Mouse (Mus musculus) liver, embryonic 16.5 days (tissue): ENCODE data around the gene Nodal. TPM values are rescaled to one million over a fixed set of nuclear protein-coding genes. Genes with fewer than 3 reads are reported as not detected.

Experiments
- ATAC-seq: fragments of 200-750 bp; cut with Nextera tagmentation; 2 replicates; pipeline ENCODE4 v1.8.0; 2017; ENCODE audit warnings: low read depth, mild to moderate bottlenecking, moderate number of reproducible peaks, moderate library complexity
- H3K27ac ChIP-seq: fragments of 300-500 bp; sonication (generic); 2 replicates; pipeline ENCODE4 v1.5.1; 2014; ENCODE audit warnings: mild to moderate bottlenecking, low read length
- H3K27me3 ChIP-seq: fragments of 300-500 bp; sonication (generic); 2 replicates; pipeline ENCODE4 v1.6.1; 2014; ENCODE audit warnings: low read depth, low read length, mixed read lengths; ENCODE audit not compliant: control insufficient read depth, insufficient read depth
- H3K36me3 ChIP-seq: fragments of 300-500 bp; sonication (generic); 2 replicates; pipeline ENCODE4 v1.6.1; 2014; ENCODE audit warnings: mild to moderate bottlenecking; ENCODE audit not compliant: control insufficient read depth, insufficient read depth
- H3K4me1 ChIP-seq: fragments of 300-500 bp; sonication (generic); 2 replicates; pipeline ENCODE4 v1.6.1; 2014; ENCODE audit warnings: low read depth, low read length, mixed read lengths; ENCODE audit not compliant: control insufficient read depth
- H3K4me2 ChIP-seq: fragments of 300-500 bp; sonication (generic); 2 replicates; pipeline ENCODE4 v1.6.1; 2014; ENCODE audit warnings: low read depth, low read length, mixed read lengths
- H3K4me3 ChIP-seq: fragments of 300-500 bp; sonication (generic); 2 replicates; pipeline ENCODE4 v1.5.1; 2014; ENCODE audit warnings: low read depth, mild to moderate bottlenecking, low read length
- H3K9ac ChIP-seq: fragments of 300-500 bp; sonication (generic); 2 replicates; pipeline ENCODE4 v1.6.1; 2014; ENCODE audit warnings: low read depth, low read length
- H3K9me3 ChIP-seq: fragments of 300-500 bp; sonication (generic); replicated peaks from 2 replicates; pipeline ENCODE4 v1.6.1; 2016; ENCODE audit warnings: low read length; ENCODE audit not compliant: control insufficient read depth
- WGBS: fragments of 180-500 bp; shearing (Covaris S2); extraction: QIAGEN DNeasy Blood & Tissue Kit; methylation state at CpG from one replicate; pipeline ENCODE4 v1.1.7; 2014; ENCODE audit not compliant: insufficient replicate concordance; 5-methylcytosine and 5-hydroxymethylcytosine counted together
- polyA plus RNA-seq: library from polyadenylated mRNA; unstranded; fragments of >200 nt; fragmentation: Nextera tagmentation; extraction: Ambion mirVana; gene quantifications from 2 replicates; pipeline ENCODE4 v1.2.1, GENCODE M21; 2015

Nodal gene
- polyA plus RNA-seq, 1 experiment from 2014 or later, result 0.46 TPM

DNA sequence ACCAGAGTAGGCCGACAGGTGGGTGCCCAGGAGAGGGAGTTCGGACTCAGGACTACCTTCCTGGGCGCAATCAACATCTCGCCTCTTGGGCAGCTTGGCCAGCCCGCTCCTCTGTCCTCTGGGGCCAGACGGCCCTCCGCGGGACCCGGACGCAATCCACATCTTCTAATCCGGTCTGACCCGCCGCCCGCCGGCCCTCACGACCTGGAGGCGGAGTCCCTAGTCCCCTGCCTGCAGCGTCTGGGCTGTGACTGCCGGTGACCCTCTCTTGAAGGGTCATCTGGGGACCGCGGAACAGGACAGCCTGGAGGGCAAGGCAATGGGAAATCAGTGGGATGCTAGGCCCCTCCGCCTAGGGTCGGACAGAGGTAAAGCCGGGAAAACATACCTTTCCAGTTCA, 1.4 kb downstream of the Nodal start:
- Histone ChIP-seq H3K4me3 (no peak overlapping the region), H3K9ac (no peak overlapping the region), H3K4me2 (peak overlapping the region; percentile 60; the same call in 1 of the 2 replicates), H3K9me3 (no peaks in the 10 kb centered on the region), H3K36me3 (no peaks in the 10 kb centered on the region), H3K4me1 (peaks cover 8% of the 10 kb centered on the region), H3K27me3 (peaks cover 42% of the 10 kb centered on the region), H3K27ac (no peak overlapping the region)
- WGBS, result 9% methylated on average over 20 of the region's 24 CpGs
- ATAC-seq, result no peak

DNA sequence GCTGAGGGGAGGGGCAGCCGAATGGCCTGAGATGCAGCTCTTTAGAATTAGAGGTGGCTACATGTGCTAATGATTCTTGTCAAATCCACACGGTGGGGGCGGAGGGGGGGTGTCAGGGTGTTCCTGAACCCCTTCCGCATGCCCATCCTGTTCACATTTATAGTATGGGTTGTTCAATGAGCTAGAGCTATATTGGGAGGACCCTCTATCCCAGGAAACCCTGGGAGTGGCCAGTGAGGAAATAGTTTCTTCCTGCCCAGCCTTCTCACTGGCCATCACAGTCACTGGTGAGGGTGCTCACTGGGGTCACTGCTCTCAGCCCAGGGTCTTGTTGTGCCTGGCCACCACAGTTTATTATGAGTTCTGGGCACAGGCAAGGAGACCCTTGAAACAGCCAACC, 2.2 kb downstream of the Nodal start:
- H3K4me3 ChIP-seq, result no peak overlapping the region
- no peak overlapping the region for H3K27ac ChIP-seq
- peaks cover 42% of the 10 kb centered on the region for H3K27me3 ChIP-seq
- no peak overlapping the region for H3K9ac ChIP-seq
- H3K4me1 ChIP-seq, result peaks cover 11% of the 10 kb centered on the region
- ATAC-seq, result no peak
- no peak overlapping the region for H3K4me2 ChIP-seq
- H3K36me3 ChIP-seq, result no peaks in the 10 kb centered on the region
- WGBS, result 43% methylated on average over 4 of the region's 4 CpGs
- H3K9me3 ChIP-seq, result no peaks in the 10 kb centered on the region

DNA sequence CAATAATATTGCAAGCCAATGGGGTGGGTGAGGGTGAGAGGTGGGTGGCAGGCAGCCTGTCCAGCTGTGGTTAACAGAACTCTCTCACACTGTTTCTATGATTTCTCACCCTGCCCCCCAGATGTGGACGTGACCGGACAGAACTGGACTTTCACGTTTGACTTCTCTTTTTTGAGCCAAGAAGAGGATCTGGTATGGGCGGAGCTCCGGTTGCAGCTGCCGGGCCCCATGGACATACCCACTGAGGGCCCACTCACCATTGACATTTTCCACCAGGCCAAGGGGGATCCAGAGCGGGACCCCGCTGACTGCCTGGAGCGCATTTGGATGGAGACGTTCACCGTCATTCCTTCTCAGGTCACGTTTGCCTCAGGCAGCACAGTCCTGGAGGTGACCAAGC, 5.1 kb downstream of the Nodal start:
- peaks cover 9% of the 10 kb centered on the region for H3K4me1 ChIP-seq
- no peak overlapping the region for H3K4me3 ChIP-seq
- no peak overlapping the region for H3K27ac ChIP-seq
- H3K9me3 ChIP-seq, result no peaks in the 10 kb centered on the region
- ATAC-seq, result no peak
- no peak overlapping the region for H3K4me2 ChIP-seq
- 52% methylated on average over 12 of the region's 12 CpGs for WGBS
- H3K9ac ChIP-seq, result no peak overlapping the region
- peaks cover 31% of the 10 kb centered on the region for H3K27me3 ChIP-seq
- H3K36me3 ChIP-seq, result no peaks in the 10 kb centered on the region

DNA sequence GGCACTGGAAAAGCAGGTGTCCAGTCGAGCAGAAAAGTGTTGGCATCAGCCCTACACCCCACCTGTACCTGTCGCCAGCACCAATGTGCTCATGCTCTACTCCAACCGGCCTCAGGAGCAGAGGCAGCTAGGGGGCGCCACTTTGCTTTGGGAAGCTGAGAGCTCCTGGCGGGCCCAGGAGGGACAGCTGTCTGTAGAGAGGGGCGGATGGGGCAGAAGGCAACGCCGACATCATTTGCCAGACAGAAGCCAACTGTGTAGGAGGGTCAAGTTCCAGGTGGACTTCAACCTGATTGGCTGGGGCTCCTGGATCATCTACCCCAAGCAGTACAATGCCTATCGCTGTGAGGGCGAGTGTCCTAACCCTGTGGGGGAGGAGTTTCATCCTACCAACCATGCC, 5.5 kb downstream of the Nodal start:
- Histone ChIP-seq H3K9me3 (no peaks in the 10 kb centered on the region), H3K36me3 (no peaks in the 10 kb centered on the region), H3K4me3 (no peak overlapping the region), H3K27me3 (peaks cover 26% of the 10 kb centered on the region), H3K27ac (no peak overlapping the region), H3K9ac (no peak overlapping the region), H3K4me2 (no peak overlapping the region), H3K4me1 (peaks cover 9% of the 10 kb centered on the region)
- peak; percentile 19 for ATAC-seq
- 52% methylated on average over 10 of the region's 10 CpGs for WGBS

DNA sequence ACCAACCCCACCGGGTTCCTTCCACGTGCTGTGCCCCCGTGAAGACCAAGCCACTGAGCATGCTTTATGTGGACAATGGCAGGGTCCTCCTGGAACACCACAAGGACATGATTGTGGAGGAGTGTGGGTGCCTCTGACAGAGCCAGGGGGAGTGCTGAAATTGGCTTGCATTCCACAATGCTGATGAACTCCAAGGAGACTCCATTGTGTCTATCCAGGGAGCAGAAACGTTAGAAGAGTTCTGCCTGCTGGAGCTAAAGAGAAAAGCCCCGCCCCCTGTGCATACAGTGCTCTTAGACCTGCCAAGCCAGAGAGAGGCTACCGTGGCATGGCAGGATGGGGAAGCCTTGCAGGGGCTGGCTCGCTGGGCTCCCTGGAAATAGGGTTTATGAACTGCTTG, 6.7 kb downstream of the Nodal start:
- Histone ChIP-seq H3K4me3 (no peak overlapping the region), H3K4me1 (peaks cover 4% of the 10 kb centered on the region), H3K9me3 (no peaks in the 10 kb centered on the region), H3K27me3 (peaks cover 14% of the 10 kb centered on the region), H3K36me3 (no peaks in the 10 kb centered on the region), H3K27ac (0 out of 2 replicates have a peak overlapping the region, but pooled peaks have one; percentile 22), H3K9ac (no peak overlapping the region; the same call in 1 of the 2 replicates), H3K4me2 (no peak overlapping the region)
- WGBS, result 16% methylated on average over 7 of the region's 7 CpGs
- no peak for ATAC-seq

DNA sequence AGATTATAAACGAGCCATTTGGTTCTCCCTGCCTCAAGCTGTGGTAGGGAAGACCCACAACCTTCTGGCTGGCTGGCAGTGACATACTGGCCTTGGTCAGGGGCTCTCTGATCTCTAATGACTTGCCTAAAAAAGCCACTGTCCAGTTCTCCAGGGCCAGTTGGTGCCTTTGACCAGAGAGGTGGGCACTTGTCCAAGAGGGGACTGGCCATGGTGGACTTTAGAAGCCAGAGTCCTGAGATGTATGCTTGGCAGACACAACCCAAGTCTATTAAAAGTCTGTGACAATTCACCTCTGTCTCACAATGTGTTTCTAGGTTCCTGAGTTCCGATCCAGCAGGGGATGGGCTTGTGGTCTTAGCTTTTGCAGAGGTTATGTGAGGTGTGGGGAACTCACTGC, 7.3 kb downstream of the Nodal start:
- ATAC-seq, result no peak
- Histone ChIP-seq H3K9ac (no peak overlapping the region; the same call in 1 of the 2 replicates), H3K4me1 (peaks cover 4% of the 10 kb centered on the region), H3K27ac (peak overlapping the region; percentile 84), H3K4me2 (no peak overlapping the region), H3K27me3 (peaks cover 9% of the 10 kb centered on the region), H3K36me3 (no peaks in the 10 kb centered on the region), H3K4me3 (no peak overlapping the region), H3K9me3 (no peaks in the 10 kb centered on the region)
- 46% methylated on average over 2 of the region's 2 CpGs for whole genome bisulfite sequencing

DNA sequence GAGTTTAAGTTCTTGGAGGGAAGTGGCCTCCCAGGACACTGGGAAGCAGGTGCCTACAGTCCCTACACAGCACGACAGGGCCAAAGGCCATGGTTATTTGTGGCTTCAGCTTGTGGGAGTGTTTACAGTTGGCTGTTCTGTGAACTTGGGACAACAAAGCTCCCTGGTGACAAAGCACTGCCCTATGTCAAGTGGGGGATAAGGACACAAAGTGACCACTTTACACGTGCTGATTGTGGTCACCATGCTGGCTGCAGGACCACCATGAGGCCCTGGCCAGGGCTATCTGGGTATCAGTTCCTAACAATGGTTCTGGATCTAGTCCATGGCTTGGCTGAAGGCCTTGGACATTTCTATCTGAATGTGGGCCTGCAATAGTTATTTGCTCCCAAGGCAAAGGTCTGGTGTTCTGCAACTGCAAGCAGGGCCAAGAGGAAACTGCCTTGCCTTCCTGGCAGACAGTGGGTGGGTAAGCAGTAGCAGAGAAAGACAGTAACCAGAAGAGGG, 8.5 kb downstream of the Nodal start:
- H3K9ac ChIP-seq, result no peak overlapping the region
- H3K36me3 ChIP-seq, result peaks cover 11% of the 10 kb centered on the region
- ATAC-seq, result peak; percentile 78
- peaks cover 4% of the 10 kb centered on the region for H3K4me1 ChIP-seq
- H3K27ac ChIP-seq, result peak overlapping the region; percentile 84
- H3K27me3 ChIP-seq, result no peaks in the 10 kb centered on the region
- no peak overlapping the region for H3K4me2 ChIP-seq
- no peak overlapping the region for H3K4me3 ChIP-seq
- WGBS, result 38% methylated on average over 2 of the region's 2 CpGs
- H3K9me3 ChIP-seq, result no peaks in the 10 kb centered on the region

DNA sequence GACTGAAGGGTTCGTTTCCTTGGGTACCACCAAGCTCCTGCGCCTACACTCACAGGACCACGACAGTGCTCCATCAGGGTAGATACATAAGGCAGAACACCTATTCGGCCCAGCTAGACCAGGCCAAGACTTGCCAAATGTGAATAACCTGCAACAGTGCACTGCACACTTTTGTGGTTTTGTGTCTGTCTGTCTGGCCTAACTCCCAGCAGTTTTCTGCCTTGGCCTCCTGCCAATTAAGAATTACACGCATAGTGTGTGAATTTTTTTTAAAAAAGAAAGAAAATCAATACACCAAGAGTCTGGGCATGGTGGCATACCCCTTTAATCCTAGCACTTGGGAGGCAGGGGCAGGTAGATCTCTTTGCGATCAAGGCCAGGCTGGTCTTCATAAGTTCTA, 10.2 kb downstream of the Nodal start:
- no peak overlapping the region for H3K4me2 ChIP-seq
- no peak overlapping the region for H3K9ac ChIP-seq
- H3K9me3 ChIP-seq, result no peaks in the 10 kb centered on the region
- no peak for ATAC-seq
- peak overlapping the region; percentile 21; the same call in 1 of the 2 replicates for H3K27ac ChIP-seq
- H3K36me3 ChIP-seq, result peaks cover 17% of the 10 kb centered on the region
- no peaks in the 10 kb centered on the region for H3K27me3 ChIP-seq
- no peak overlapping the region for H3K4me3 ChIP-seq
- H3K4me1 ChIP-seq, result peaks cover 4% of the 10 kb centered on the region
- 76% methylated on average over 6 of the region's 6 CpGs for WGBS

DNA sequence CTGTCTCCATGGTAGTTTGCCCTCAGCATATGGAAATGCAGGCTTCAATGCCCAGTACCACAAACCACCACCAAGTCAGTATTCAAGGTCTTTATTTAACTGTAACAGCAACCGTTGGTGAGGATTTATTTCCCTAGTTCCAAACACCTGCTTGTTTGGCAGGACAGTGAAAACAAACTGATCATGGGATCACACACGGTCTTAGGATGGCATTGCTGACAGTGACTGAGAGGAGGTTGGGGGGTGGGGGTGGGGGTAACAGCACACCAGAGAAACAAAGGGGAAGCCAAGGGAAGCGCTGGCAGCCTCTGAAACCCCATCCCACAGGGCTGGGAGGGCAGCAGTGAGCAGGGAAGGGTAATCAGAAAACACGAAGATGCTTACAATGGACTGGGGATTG, 10.6 kb downstream of the Nodal start:
- Histone ChIP-seq H3K36me3 (peaks cover 22% of the 10 kb centered on the region), H3K4me3 (no peak overlapping the region), H3K27ac (peak overlapping the region; percentile 21; the same call in 1 of the 2 replicates), H3K4me1 (peaks cover 4% of the 10 kb centered on the region), H3K4me2 (no peak overlapping the region), H3K9me3 (no peaks in the 10 kb centered on the region), H3K9ac (no peak overlapping the region), H3K27me3 (no peaks in the 10 kb centered on the region)
- 61% methylated on average over 4 of the region's 4 CpGs for WGBS
- ATAC-seq, result no peak
